Mouse (Mus musculus): Measurements from ENCODE around the gene Gm49391. TPM values are rescaled to one million over a fixed set of nuclear protein-coding genes. Genes with fewer than 3 reads are reported as not detected.

Gm49391 gene
- polyA plus RNA-seq, 1 experiment from 2014 or later = 1.4 TPM

- Histone ChIP-seq H3K4me3 (no peak overlapping the region), H3K4me2 (replicated peaks) (no peak overlapping the region), H3K4me1 (no peaks in the 10 kb centered on the region), H3K27me3 (no peaks in the 10 kb centered on the region), H3K9ac (replicated peaks) (no peak overlapping the region), H3K27ac (replicated peaks) (no peak overlapping the region), H3K36me3 (no peaks in the 10 kb centered on the region), H3K9me3 (no peaks in the 10 kb centered on the region)
- WGBS = 88% methylated on average over 4 of the region's 4 CpGs
- ATAC-seq (ENCODE audit: low FRiP score, low read depth) = no peak
These were observed 87.9 kb downstream of the Gm49391 start for GRCm38 (mm10) chr13:60848241-60849120.

Other genes starting within 250 kb of the Gm49391 start
- gene BC051665, start 150.2 kb downstream of the Gm49391 start, polyA plus RNA-seq (2016; fragmentation: Nextera tagmentation; extraction: Ambion mirVana) = not detected in 2 replicates
- not detected in 2 replicates for gene Ctsll3, start 133.7 kb downstream of the Gm49391 start, polyA plus RNA-seq (2016; fragmentation: Nextera tagmentation; extraction: Ambion mirVana)
- 0.17 TPM in 1 of 2 replicates, not detected in the other for gene 4930486L24Rik, start 72.1 kb downstream of the Gm49391 start, polyA plus RNA-seq (2016; fragmentation: Nextera tagmentation; extraction: Ambion mirVana)
- not detected in 2 replicates for gene Gm49392, start 39.7 kb downstream of the Gm49391 start, polyA plus RNA-seq (2016; fragmentation: Nextera tagmentation; extraction: Ambion mirVana)
- 2.0 and 2.7 TPM in 2 replicates for gene Ctla2b, start 39.1 kb downstream of the Gm49391 start, polyA plus RNA-seq (2016; fragmentation: Nextera tagmentation; extraction: Ambion mirVana)
- gene Tpbpb, start 31.7 kb downstream of the Gm49391 start, polyA plus RNA-seq (2016; fragmentation: Nextera tagmentation; extraction: Ambion mirVana) = not detected in 2 replicates
- not detected in 2 replicates for gene Gm49393, start 981 bp downstream of the Gm49391 start, polyA plus RNA-seq (2016; fragmentation: Nextera tagmentation; extraction: Ambion mirVana)
- 10.8 and 12.0 TPM in 2 replicates for gene Ctla2a, start 54 bp upstream of the Gm49391 start, polyA plus RNA-seq (2016; fragmentation: Nextera tagmentation; extraction: Ambion mirVana)
- not detected in 2 replicates for gene Tpbpa, start 5.4 kb upstream of the Gm49391 start, polyA plus RNA-seq (2016; fragmentation: Nextera tagmentation; extraction: Ambion mirVana)
- gene Ctsj, start 69.4 kb upstream of the Gm49391 start, polyA plus RNA-seq (2016; fragmentation: Nextera tagmentation; extraction: Ambion mirVana) = not detected in 2 replicates
- gene Ctsq, start 104.1 kb upstream of the Gm49391 start, polyA plus RNA-seq (2016; fragmentation: Nextera tagmentation; extraction: Ambion mirVana) = not detected in 2 replicates
- gene Ctsr, start 227.7 kb upstream of the Gm49391 start, polyA plus RNA-seq (2016; fragmentation: Nextera tagmentation; extraction: Ambion mirVana) = not detected in 2 replicates